Mouse (Mus musculus) embryonic facial prominence, embryonic 12.5 days (tissue): ENCODE results near the gene Mnx1. TPM values are rescaled to one million over a fixed set of nuclear protein-coding genes. Genes with fewer than 3 reads are reported as not detected.

Experiments
- polyA plus RNA-seq: library from polyadenylated mRNA; unstranded; fragments of >200 nt; fragmentation: Nextera tagmentation; extraction: Ambion mirVana; gene quantifications from 2 replicates; pipeline ENCODE4 v1.2.1, GENCODE M21; 2016

Gene Mnx1
- polyA plus RNA-seq, 1 experiment from 2014 or later, result not detected

Other genes with a start within 250 kb of the Mnx1 start
- gene Lmbr1, start 100.1 kb downstream of the Mnx1 start, polyA plus RNA-seq, result 9.7 and 11.8 TPM in 2 replicates
- 27.2 and 31.7 TPM in 2 replicates for gene Nom1, start 43.8 kb downstream of the Mnx1 start, polyA plus RNA-seq
- 39.5 and 42.9 TPM in 2 replicates for gene Ube3c, start 90.8 kb upstream of the Mnx1 start, polyA plus RNA-seq